Mouse (Mus musculus): ENCODE measurements around the gene Gtsf2. TPM values are rescaled to one million over a fixed set of nuclear protein-coding genes. Genes with fewer than 3 reads are reported as not detected.
"Not testable (repeated sequence)": the region's sequence is repeated elsewhere in the genome, so short reads cannot be mapped to it uniquely, and the experiment has no call there.

The Gtsf2 gene
- polyA plus RNA-seq, 1 experiment from 2014 or later, result not detected

DNA sequence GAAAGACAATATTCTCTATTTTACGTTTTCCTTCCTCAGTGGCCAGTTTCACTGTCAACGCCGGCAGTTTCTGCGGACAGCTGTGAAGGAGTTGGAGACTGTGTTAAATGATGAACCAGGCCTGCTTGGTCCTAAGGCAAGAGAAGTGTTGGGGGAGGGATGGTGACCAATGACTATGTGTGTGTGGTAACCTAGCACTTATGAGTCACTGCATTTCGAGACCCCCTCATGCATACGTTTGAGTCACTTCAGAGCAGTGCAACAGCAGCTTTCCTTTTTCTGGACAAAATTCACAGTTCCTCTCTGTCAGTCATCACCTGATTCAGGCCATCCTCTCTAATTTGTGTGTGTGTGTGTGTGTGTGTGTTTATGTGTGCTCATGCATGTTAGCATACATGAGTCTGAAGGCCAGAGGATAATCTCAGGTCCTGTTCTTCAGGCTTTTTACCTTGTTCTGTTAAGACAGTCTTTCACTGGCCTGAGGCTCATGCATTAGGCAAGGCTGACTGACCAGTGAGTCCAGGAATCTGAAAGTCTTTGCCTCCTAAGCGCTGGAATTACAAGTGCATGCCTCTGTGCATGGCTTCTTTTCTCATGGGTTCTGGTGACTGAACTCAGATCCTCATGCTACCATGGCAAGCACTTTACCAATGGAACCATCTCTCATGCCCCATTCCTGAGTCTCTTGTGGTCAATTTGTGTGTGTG is 23.4 kb upstream of the Gtsf2 start:
- WGBS (ENCODE audit: insufficient replicate concordance), result 77% methylated on average over 7 of the region's 7 CpGs
- no peak for ATAC-seq
- peaks cover 8% of the 10 kb centered on the region; the same call in 1 of the 2 replicates for H3K36me3 ChIP-seq (replicated peaks; ENCODE audit: insufficient read depth, low read length)
- H3K27me3 ChIP-seq (ENCODE audit: insufficient read depth, low read length), result no peaks in the 10 kb centered on the region
- no peak overlapping the region for H3K9ac ChIP-seq (replicated peaks)
- TF ChIP-seq EP300 (IDR thresholded peaks at IDR 0.05; ENCODE audit: low read depth) (no peak), CTCF (IDR thresholded peaks at IDR 0.05; ENCODE audit: low read depth) (no peak)
- no peak overlapping the region for H3K4me3 ChIP-seq (ENCODE audit: low read depth, low read length)
- H3K27ac ChIP-seq (ENCODE audit: low read depth), result no peak overlapping the region
- DNase-seq, result no peak
- no peak overlapping the region for H3K4me2 ChIP-seq (ENCODE audit: low read depth, low read length)
- no peaks in the 10 kb centered on the region for H3K4me1 ChIP-seq (ENCODE audit: insufficient read depth)
- no peaks in the 10 kb centered on the region for H3K9me3 ChIP-seq (ENCODE audit: low read length)

- no peak for DNase-seq
- 60% methylated on average over 7 of the region's 7 CpGs for WGBS (ENCODE audit: insufficient replicate concordance)
- Histone ChIP-seq H3K4me3 (ENCODE audit: low read depth, low read length) (no peak overlapping the region), H3K9me3 (ENCODE audit: low read length) (no peaks in the 10 kb centered on the region), H3K4me1 (ENCODE audit: insufficient read depth) (no peaks in the 10 kb centered on the region), H3K4me2 (ENCODE audit: low read depth, low read length) (no peak overlapping the region), H3K36me3 (replicated peaks; ENCODE audit: insufficient read depth, low read length) (peaks cover 8% of the 10 kb centered on the region; the same call in 1 of the 2 replicates), H3K27me3 (ENCODE audit: insufficient read depth, low read length) (no peaks in the 10 kb centered on the region), H3K27ac (ENCODE audit: low read depth) (no peak overlapping the region), H3K9ac (replicated peaks) (no peak overlapping the region)
- TF ChIP-seq CTCF (IDR thresholded peaks at IDR 0.05; ENCODE audit: low read depth), result no peak
- no peak for TF ChIP-seq EP300 (IDR thresholded peaks at IDR 0.05; ENCODE audit: low read depth)
- no peak for ATAC-seq
Observed at GRCm38 (mm10) chr15:103462539-103463261, 14.4 kb upstream of the Gtsf2 start.

- DNase-seq (no peak), ATAC-seq (no peak)
- 38% methylated on average over 6 of the region's 6 CpGs for WGBS (ENCODE audit: insufficient replicate concordance)
- Histone ChIP-seq H3K9ac (replicated peaks) (peak overlapping the region; percentile 13; the same call in 1 of the 2 replicates), H3K9me3 (ENCODE audit: low read length) (no peaks in the 10 kb centered on the region), H3K4me1 (ENCODE audit: insufficient read depth) (no peaks in the 10 kb centered on the region), H3K27me3 (ENCODE audit: insufficient read depth, low read length) (no peaks in the 10 kb centered on the region), H3K4me2 (ENCODE audit: low read depth, low read length) (peak overlapping the region; percentile 58), H3K27ac (ENCODE audit: low read depth) (0 out of 2 replicates have a peak overlapping the region, but pooled peaks have one; percentile 3), H3K4me3 (ENCODE audit: low read depth, low read length) (peak overlapping the region; percentile 44), H3K36me3 (replicated peaks; ENCODE audit: insufficient read depth, low read length) (no peaks in the 10 kb centered on the region; the same call in 1 of the 2 replicates)
- TF ChIP-seq EP300 (IDR thresholded peaks at IDR 0.05; ENCODE audit: low read depth), result no peak
- TF ChIP-seq CTCF (IDR thresholded peaks at IDR 0.05; ENCODE audit: low read depth), result no peak
Observed at GRCm38 (mm10) chr15:103454449-103454848, 6.2 kb upstream of the Gtsf2 start.

GRCm38 (mm10) chr15:103453551-103454218 is 5.4 kb upstream of the Gtsf2 start, which contains the start of gene Nckap1l:
Nckap1l (plus strand) TSS chr15:103453794.
- 27% methylated on average over 13 of the region's 13 CpGs for WGBS (ENCODE audit: insufficient replicate concordance)

DNA sequence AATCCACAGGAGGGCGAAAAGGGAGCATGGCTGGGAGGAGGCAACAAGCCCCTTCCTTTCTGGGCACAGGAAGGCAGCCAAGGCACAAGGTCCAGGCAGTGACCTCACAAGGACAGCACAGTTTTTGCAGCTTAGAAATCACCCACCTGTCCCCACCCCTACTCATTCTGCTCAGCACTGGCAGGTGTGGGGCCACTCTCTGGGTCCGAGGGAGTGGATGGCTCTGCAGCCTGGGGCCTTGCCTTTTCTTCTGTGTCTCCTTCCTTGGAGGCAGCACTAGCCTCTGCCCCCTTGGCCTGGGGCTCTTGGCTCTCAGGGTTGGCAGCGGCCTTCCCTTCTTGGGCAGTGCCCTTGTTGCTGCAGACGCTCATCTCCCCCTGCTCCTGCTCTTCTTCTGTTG is 2.3 kb downstream of the Gtsf2 start:
- WGBS (ENCODE audit: insufficient replicate concordance), result 68% methylated on average over 4 of the region's 4 CpGs
- not testable (repeated sequence) for H3K27me3 ChIP-seq (ENCODE audit: insufficient read depth, low read length); H3K9me3 ChIP-seq (ENCODE audit: low read length); ATAC-seq; DNase-seq; H3K27ac ChIP-seq (ENCODE audit: low read depth); H3K36me3 ChIP-seq (replicated peaks; ENCODE audit: insufficient read depth, low read length); H3K4me3 ChIP-seq (ENCODE audit: low read depth, low read length); H3K4me1 ChIP-seq (ENCODE audit: insufficient read depth); H3K4me2 ChIP-seq (ENCODE audit: low read depth, low read length); H3K9ac ChIP-seq (replicated peaks)

More at GRCm38 (mm10) chr15:103453551-103454218, 5.4 kb upstream of the Gtsf2 start, which contains the start of gene Nckap1l:
- H3K4me2 ChIP-seq (ENCODE audit: low read depth, low read length), result peak within 1 kb of the TSS; percentile 58
- DNase-seq (peak; percentile 72), ATAC-seq (peak; percentile 95)
- H3K4me1 ChIP-seq (ENCODE audit: insufficient read depth), result no peaks in the 10 kb centered on the region
- no peaks in the 10 kb centered on the region for H3K9me3 ChIP-seq (ENCODE audit: low read length)
- H3K27me3 ChIP-seq (ENCODE audit: insufficient read depth, low read length), result no peaks in the 10 kb centered on the region
- H3K9ac ChIP-seq (replicated peaks), result peak within 1 kb of the TSS; percentile 13; the same call in 1 of the 2 replicates
- no peaks in the 10 kb centered on the region; the same call in 1 of the 2 replicates for H3K36me3 ChIP-seq (replicated peaks; ENCODE audit: insufficient read depth, low read length)
- H3K4me3 ChIP-seq (ENCODE audit: low read depth, low read length), result peak within 1 kb of the TSS; percentile 44
- TF ChIP-seq EP300 (IDR thresholded peaks at IDR 0.05; ENCODE audit: low read depth) (no peak), CTCF (IDR thresholded peaks at IDR 0.05; ENCODE audit: low read depth) (no peak)
- 0 out of 2 replicates have a peak within 1 kb of the TSS, but pooled peaks have one; percentile 30 for H3K27ac ChIP-seq (ENCODE audit: low read depth)

GRCm38 (mm10) chr15:103430241-103430640 is 18.0 kb downstream of the Gtsf2 start, which contains the start of gene Gtsf1:
Gtsf1 (minus strand) TSS chr15:103430470.
- Histone ChIP-seq H3K9me3 (ENCODE audit: low read length) (no peaks in the 10 kb centered on the region), H3K36me3 (replicated peaks; ENCODE audit: insufficient read depth, low read length) (no peaks in the 10 kb centered on the region)
- 74% methylated on average over 16 of the region's 16 CpGs for WGBS (ENCODE audit: insufficient replicate concordance)

More at GRCm38 (mm10) chr15:103430241-103430640, 18.0 kb downstream of the Gtsf2 start, which contains the start of gene Gtsf1:
- H3K9ac ChIP-seq (replicated peaks), result no peak within 1 kb of the TSS
- ATAC-seq, result no peak
- H3K4me3 ChIP-seq (ENCODE audit: low read depth, low read length), result no peak within 1 kb of the TSS
- TF ChIP-seq CTCF (IDR thresholded peaks at IDR 0.05; ENCODE audit: low read depth), result no peak
- TF ChIP-seq EP300 (IDR thresholded peaks at IDR 0.05; ENCODE audit: low read depth), result no peak
- no peak within 1 kb of the TSS for H3K4me2 ChIP-seq (ENCODE audit: low read depth, low read length)
- peak; percentile 16 for DNase-seq
- H3K27me3 ChIP-seq (ENCODE audit: insufficient read depth, low read length), result no peaks in the 10 kb centered on the region
- H3K27ac ChIP-seq (ENCODE audit: low read depth), result no peak within 1 kb of the TSS
- H3K4me1 ChIP-seq (ENCODE audit: insufficient read depth), result no peaks in the 10 kb centered on the region
